Mouse (Mus musculus) layer of hippocampus, adult 8-10 months (tissue): ENCODE measurements around the gene Ulk4. TPM values are rescaled to one million over a fixed set of nuclear protein-coding genes. Genes with fewer than 3 reads are reported as not detected.
"Not testable (repeated sequence)": the region's sequence is repeated elsewhere in the genome, so short reads cannot be mapped to it uniquely, and the experiment has no call there.

ENCODE experiments used
- DNase-seq, 2 experiments: peaks; one replicate each; pipeline ENCODE4 v3.0.0; 2022; ENCODE audit warnings: low spot score in 2 of 2
- total RNA-seq, 4 experiments: library from RNA; stranded (reverse); gene quantifications; 2 replicates each; pipeline ENCODE4 v1.2.4; 2022

Ulk4 gene
- total RNA-seq, 4 experiments from 2014 or later = 7.9 to 10.8 (median 9.9) TPM

- DNase-seq = no peak
Measured at GRCm38 (mm10) chr9:121064606-121065355, 212.2 kb downstream of the Ulk4 start.

- DNase-seq = no peak
Measured at GRCm38 (mm10) chr9:121062671-121063070, 214.3 kb downstream of the Ulk4 start.

- DNase-seq = no peak
Measured at GRCm38 (mm10) chr9:121061820-121062623, 215.0 kb downstream of the Ulk4 start.

GRCm38 (mm10) chr9:121060331-121060730, 216.7 kb downstream of the Ulk4 start:
- DNase-seq = no peak

GRCm38 (mm10) chr9:121059286-121059685, 217.7 kb downstream of the Ulk4 start:
- no peak for DNase-seq

GRCm38 (mm10) chr9:121058538-121058937, 218.5 kb downstream of the Ulk4 start:
- DNase-seq = no peak

- no peak for DNase-seq
Measured at GRCm38 (mm10) chr9:121058116-121058515, 218.9 kb downstream of the Ulk4 start.

GRCm38 (mm10) chr9:121057401-121057800, 219.6 kb downstream of the Ulk4 start:
- no peak for DNase-seq

- DNase-seq = no peak
Measured at GRCm38 (mm10) chr9:121056526-121056925, 220.5 kb downstream of the Ulk4 start.

- DNase-seq = no peak
Measured at GRCm38 (mm10) chr9:121056036-121056435, 221.0 kb downstream of the Ulk4 start.

GRCm38 (mm10) chr9:121045657-121046056, 231.3 kb downstream of the Ulk4 start:
- not testable (repeated sequence) for DNase-seq

- no peak for DNase-seq
Measured at GRCm38 (mm10) chr9:121044471-121045206, 232.4 kb downstream of the Ulk4 start.

GRCm38 (mm10) chr9:121043021-121043420, 234.0 kb downstream of the Ulk4 start:
- no peak for DNase-seq

- DNase-seq = no peak
Measured at GRCm38 (mm10) chr9:121038396-121038795, 238.6 kb downstream of the Ulk4 start.

GRCm38 (mm10) chr9:121037975-121038374, 239.0 kb downstream of the Ulk4 start:
- DNase-seq = no peak

GRCm38 (mm10) chr9:121035296-121035695, 241.7 kb downstream of the Ulk4 start:
- no peak for DNase-seq

- DNase-seq = no peak
Measured at GRCm38 (mm10) chr9:121033596-121033995, 243.4 kb downstream of the Ulk4 start.

GRCm38 (mm10) chr9:121032322-121032964, 244.6 kb downstream of the Ulk4 start:
- no peak for DNase-seq

GRCm38 (mm10) chr9:121030949-121031348, 246.0 kb downstream of the Ulk4 start:
- no peak for DNase-seq

- DNase-seq = no peak
Measured at GRCm38 (mm10) chr9:121029786-121030185, 247.2 kb downstream of the Ulk4 start.

- peak in 1 of 2 experiments; percentile 30 for DNase-seq
Measured at GRCm38 (mm10) chr9:121023526-121024264, 253.3 kb downstream of the Ulk4 start.
